Mouse (Mus musculus): ENCODE measurements around the gene Fgfr2. TPM values are rescaled to one million over a fixed set of nuclear protein-coding genes. Genes with fewer than 3 reads are reported as not detected.

Fgfr2 gene
- polyA plus RNA-seq, 1 experiment from 2014 or later: 20.3 TPM

DNA sequence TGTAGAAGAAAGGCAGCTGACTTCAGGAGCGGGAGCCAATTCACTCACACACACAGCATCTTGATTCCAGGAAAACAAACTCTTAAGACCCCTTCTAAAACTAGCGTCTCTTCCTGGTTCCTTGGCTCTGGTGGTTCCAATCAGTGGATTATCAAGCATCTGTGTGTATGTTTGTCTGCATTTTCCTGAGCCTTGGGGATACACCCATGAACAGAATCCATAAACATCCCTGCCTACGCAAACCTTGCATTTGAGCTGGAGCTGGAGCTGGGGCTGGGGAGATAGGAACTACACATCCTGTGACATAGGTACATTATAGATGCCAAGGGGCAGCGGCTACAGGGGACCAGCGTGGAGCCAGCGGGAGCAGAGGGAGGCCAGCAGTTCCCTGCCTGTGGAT, 2808.5 kb downstream of the Fgfr2 start:
- peaks cover 1% of the 10 kb centered on the region for H3K4me1 ChIP-seq (ENCODE audit: control insufficient read depth, insufficient read depth, low read length)
- H3K9ac ChIP-seq (ENCODE audit: low read length): no peak overlapping the region
- H3K36me3 ChIP-seq (ENCODE audit: control insufficient read depth, insufficient read depth): no peaks in the 10 kb centered on the region
- no peaks in the 10 kb centered on the region for H3K9me3 ChIP-seq (replicated peaks; ENCODE audit: control insufficient read depth, low read length)
- H3K4me2 ChIP-seq (ENCODE audit: low read depth, low read length): no peak overlapping the region
- H3K4me3 ChIP-seq (ENCODE audit: low read length): no peak overlapping the region
- no peak for ATAC-seq (replicated peaks; ENCODE audit: extremely low read depth, insufficient read depth, low FRiP score)
- no peak overlapping the region for H3K27ac ChIP-seq (ENCODE audit: low read length)
- H3K27me3 ChIP-seq (ENCODE audit: control insufficient read depth, insufficient read depth, low read length): peaks cover 18% of the 10 kb centered on the region
- 86% methylated on average over 6 of the region's 6 CpGs for WGBS

- no peak overlapping the region for H3K4me3 ChIP-seq (ENCODE audit: low read length)
- H3K36me3 ChIP-seq (ENCODE audit: control insufficient read depth, insufficient read depth): no peaks in the 10 kb centered on the region
- WGBS: 70% methylated on average over 4 of the region's 4 CpGs
- H3K27ac ChIP-seq (ENCODE audit: low read length): no peak overlapping the region
- no peaks in the 10 kb centered on the region; the same call in 1 of the 2 replicates for H3K4me1 ChIP-seq (ENCODE audit: control insufficient read depth, insufficient read depth, low read length)
- no peaks in the 10 kb centered on the region for H3K9me3 ChIP-seq (replicated peaks; ENCODE audit: control insufficient read depth, low read length)
- peaks cover 21% of the 10 kb centered on the region for H3K27me3 ChIP-seq (ENCODE audit: control insufficient read depth, insufficient read depth, low read length)
- H3K9ac ChIP-seq (ENCODE audit: low read length): no peak overlapping the region
- no peak overlapping the region for H3K4me2 ChIP-seq (ENCODE audit: low read depth, low read length)
- no peak for ATAC-seq (replicated peaks; ENCODE audit: extremely low read depth, insufficient read depth, low FRiP score)
These were observed 2811.8 kb downstream of the Fgfr2 start for GRCm38 (mm10) chr7:130311362-130311761.

DNA sequence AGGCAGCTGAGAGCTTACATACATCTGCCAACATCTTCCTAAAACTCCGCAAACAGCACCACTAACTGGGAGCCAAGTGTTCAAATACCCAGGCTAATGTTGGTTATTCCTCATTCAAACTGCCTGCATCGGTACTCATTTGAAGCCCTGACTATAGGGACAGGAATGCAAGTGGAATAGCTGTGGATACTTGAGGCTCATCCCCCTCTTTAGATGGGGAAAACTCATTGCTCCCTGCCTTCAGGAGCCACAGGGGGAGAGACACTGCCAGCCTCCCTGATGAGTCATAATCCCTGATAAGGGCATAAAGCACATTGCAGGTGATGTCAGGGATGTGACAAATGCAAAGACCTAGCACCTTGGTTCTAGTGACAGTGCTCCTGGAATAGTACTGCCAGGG, 2814.0 kb downstream of the Fgfr2 start:
- H3K27ac ChIP-seq (ENCODE audit: low read length): no peak overlapping the region
- no peaks in the 10 kb centered on the region for H3K9me3 ChIP-seq (replicated peaks; ENCODE audit: control insufficient read depth, low read length)
- H3K36me3 ChIP-seq (ENCODE audit: control insufficient read depth, insufficient read depth): no peaks in the 10 kb centered on the region
- no peak for ATAC-seq (replicated peaks; ENCODE audit: extremely low read depth, insufficient read depth, low FRiP score)
- no peak overlapping the region for H3K4me3 ChIP-seq (ENCODE audit: low read length)
- no peak overlapping the region for H3K9ac ChIP-seq (ENCODE audit: low read length)
- H3K27me3 ChIP-seq (ENCODE audit: control insufficient read depth, insufficient read depth, low read length): peaks cover 14% of the 10 kb centered on the region
- 67% methylated on average over 2 of the region's 2 CpGs for WGBS
- H3K4me2 ChIP-seq (ENCODE audit: low read depth, low read length): no peak overlapping the region
- H3K4me1 ChIP-seq (ENCODE audit: control insufficient read depth, insufficient read depth, low read length): no peaks in the 10 kb centered on the region

DNA sequence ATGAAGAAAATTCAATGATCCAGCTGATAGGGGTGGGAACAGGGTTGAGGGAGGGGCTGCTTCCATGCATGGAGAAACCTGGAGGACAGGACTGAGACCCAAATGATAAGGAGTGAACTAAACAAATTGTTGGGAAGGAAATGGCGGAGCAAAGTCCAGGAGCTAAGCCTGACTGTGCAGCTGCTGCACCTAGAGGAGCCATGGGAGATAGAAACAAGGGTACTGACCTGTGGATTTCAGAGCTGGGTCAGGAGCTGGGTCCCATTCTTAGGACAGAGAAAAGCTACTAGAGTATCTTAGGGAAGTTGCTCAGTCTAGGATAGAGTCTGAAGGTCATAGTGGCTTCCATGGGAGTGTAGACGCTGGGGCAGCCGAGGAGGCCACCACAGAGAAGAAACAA, 2816.1 kb downstream of the Fgfr2 start:
- WGBS: 89% methylated on average over 3 of the region's 3 CpGs
- no peaks in the 10 kb centered on the region for H3K4me1 ChIP-seq (ENCODE audit: control insufficient read depth, insufficient read depth, low read length)
- H3K27ac ChIP-seq (ENCODE audit: low read length): no peak overlapping the region
- no peak overlapping the region for H3K4me3 ChIP-seq (ENCODE audit: low read length)
- H3K4me2 ChIP-seq (ENCODE audit: low read depth, low read length): no peak overlapping the region
- no peak for ATAC-seq (replicated peaks; ENCODE audit: extremely low read depth, insufficient read depth, low FRiP score)
- peaks cover 10% of the 10 kb centered on the region for H3K27me3 ChIP-seq (ENCODE audit: control insufficient read depth, insufficient read depth, low read length)
- H3K9ac ChIP-seq (ENCODE audit: low read length): no peak overlapping the region
- H3K9me3 ChIP-seq (replicated peaks; ENCODE audit: control insufficient read depth, low read length): no peaks in the 10 kb centered on the region
- no peaks in the 10 kb centered on the region for H3K36me3 ChIP-seq (ENCODE audit: control insufficient read depth, insufficient read depth)

DNA sequence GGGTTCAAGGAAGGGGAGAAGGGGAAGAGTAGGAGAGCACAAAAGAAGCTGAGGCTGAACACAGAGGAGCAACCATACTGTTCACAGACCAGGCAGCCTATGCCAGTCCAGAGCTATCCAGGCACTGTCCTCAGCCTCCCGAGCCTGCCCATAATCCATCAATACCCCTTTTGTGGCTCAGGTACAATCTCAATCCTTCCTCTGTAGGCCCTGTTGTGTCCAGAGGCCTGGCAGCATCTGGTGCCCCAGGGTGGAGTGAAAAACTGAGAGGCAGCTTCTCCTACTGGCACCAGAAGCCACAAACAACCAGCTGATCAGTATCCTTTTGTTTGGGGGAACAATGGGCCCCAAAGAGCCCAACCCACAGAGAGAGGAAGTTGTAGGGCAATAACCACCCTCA, 2818.5 kb downstream of the Fgfr2 start:
- 63% methylated on average over 1 of the region's 1 CpGs for WGBS
- peaks cover 8% of the 10 kb centered on the region for H3K27me3 ChIP-seq (ENCODE audit: control insufficient read depth, insufficient read depth, low read length)
- H3K9ac ChIP-seq (ENCODE audit: low read length): no peak overlapping the region
- no peak overlapping the region for H3K4me3 ChIP-seq (ENCODE audit: low read length)
- H3K27ac ChIP-seq (ENCODE audit: low read length): no peak overlapping the region
- no peaks in the 10 kb centered on the region for H3K9me3 ChIP-seq (replicated peaks; ENCODE audit: control insufficient read depth, low read length)
- H3K36me3 ChIP-seq (ENCODE audit: control insufficient read depth, insufficient read depth): no peaks in the 10 kb centered on the region
- ATAC-seq (replicated peaks; ENCODE audit: extremely low read depth, insufficient read depth, low FRiP score): no peak
- no peak overlapping the region for H3K4me2 ChIP-seq (ENCODE audit: low read depth, low read length)
- H3K4me1 ChIP-seq (ENCODE audit: control insufficient read depth, insufficient read depth, low read length): no peaks in the 10 kb centered on the region

DNA sequence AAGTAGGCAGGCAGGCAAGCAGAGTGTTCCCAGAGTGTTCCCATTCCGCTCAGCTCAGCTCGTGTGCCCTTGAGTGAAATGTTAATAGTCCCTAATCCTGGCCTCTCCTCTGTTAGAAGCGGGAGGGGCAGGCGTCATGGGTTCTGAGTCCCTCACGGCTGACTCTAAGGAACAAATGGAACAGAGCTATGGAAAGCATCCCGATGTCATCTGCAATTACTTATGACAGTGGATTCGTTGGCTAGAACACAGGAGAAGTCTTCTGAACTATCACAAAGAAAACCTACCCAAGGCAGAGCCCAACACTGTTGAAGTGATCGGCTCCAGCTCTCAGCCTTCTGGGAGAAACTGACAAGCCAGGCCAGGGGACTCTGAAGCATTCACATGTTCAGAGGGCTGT, 2819.7 kb downstream of the Fgfr2 start:
- 53% methylated on average over 8 of the region's 8 CpGs for WGBS
- no peak overlapping the region for H3K4me3 ChIP-seq (ENCODE audit: low read length)
- no peaks in the 10 kb centered on the region for H3K4me1 ChIP-seq (ENCODE audit: control insufficient read depth, insufficient read depth, low read length)
- H3K9me3 ChIP-seq (replicated peaks; ENCODE audit: control insufficient read depth, low read length): no peaks in the 10 kb centered on the region
- H3K36me3 ChIP-seq (ENCODE audit: control insufficient read depth, insufficient read depth): no peaks in the 10 kb centered on the region
- H3K27ac ChIP-seq (ENCODE audit: low read length): no peak overlapping the region
- no peak overlapping the region for H3K9ac ChIP-seq (ENCODE audit: low read length)
- H3K27me3 ChIP-seq (ENCODE audit: control insufficient read depth, insufficient read depth, low read length): peaks cover 8% of the 10 kb centered on the region
- no peak for ATAC-seq (replicated peaks; ENCODE audit: extremely low read depth, insufficient read depth, low FRiP score)
- no peak overlapping the region for H3K4me2 ChIP-seq (ENCODE audit: low read depth, low read length)

DNA sequence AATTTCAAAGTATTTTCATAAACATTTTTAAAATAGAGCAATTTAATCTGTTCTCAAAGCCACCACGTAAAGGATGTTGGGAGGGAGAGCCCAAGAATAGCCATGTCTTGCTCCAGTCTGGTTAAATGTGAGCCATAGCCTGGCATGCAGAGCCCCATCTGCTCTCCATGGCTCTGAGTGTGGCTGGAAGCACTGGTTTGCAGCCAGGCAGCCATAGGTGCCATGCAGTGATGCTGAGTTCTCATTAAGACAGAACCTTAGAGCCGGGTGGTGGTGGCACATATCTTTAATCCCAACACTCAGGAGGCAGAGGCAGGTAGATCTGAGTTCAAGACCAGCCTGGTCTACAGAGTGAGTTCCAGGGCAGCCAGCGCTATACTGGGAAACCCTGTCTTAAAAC, 2822.5 kb downstream of the Fgfr2 start:
- Histone ChIP-seq H3K36me3 (ENCODE audit: control insufficient read depth, insufficient read depth) (no peaks in the 10 kb centered on the region), H3K4me2 (ENCODE audit: low read depth, low read length) (no peak overlapping the region), H3K4me3 (ENCODE audit: low read length) (no peak overlapping the region), H3K27ac (ENCODE audit: low read length) (no peak overlapping the region), H3K27me3 (ENCODE audit: control insufficient read depth, insufficient read depth, low read length) (no peaks in the 10 kb centered on the region), H3K9me3 (replicated peaks; ENCODE audit: control insufficient read depth, low read length) (no peaks in the 10 kb centered on the region), H3K4me1 (ENCODE audit: control insufficient read depth, insufficient read depth, low read length) (no peaks in the 10 kb centered on the region), H3K9ac (ENCODE audit: low read length) (no peak overlapping the region)
- no peak for ATAC-seq (replicated peaks; ENCODE audit: extremely low read depth, insufficient read depth, low FRiP score)
- 88% methylated on average over 3 of the region's 3 CpGs for WGBS

DNA sequence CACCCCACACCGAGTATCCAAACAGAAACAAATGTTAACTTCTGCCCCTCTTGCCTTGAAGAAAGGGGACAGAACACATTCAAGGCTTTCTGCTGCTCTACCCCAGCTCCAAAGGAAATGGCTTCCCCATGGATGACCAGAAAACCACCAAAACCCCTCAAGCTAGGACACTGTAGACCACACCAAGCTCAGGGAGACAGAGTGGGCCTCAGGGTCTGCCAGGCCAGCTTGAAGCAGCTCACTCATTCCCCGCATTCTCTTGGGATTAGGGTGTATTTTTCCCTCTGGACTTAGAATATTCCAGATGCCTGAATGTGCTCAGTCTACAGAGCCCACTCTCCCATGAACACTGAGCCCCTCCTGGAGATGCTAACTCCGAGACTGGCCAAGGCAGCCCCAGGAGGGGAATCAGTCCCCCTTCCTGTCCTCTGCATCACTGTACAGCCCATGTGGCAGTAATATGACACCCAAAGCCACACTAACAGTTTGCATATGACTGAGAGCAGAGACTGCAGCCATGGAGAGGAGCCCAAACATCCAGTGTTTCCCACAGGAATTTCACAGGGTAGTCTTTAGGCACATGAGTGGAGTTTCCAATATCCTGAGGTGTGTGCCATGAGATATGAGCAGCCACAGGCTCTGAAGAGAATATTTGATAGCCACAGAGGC, 2824.1 kb downstream of the Fgfr2 start:
- no peaks in the 10 kb centered on the region for H3K36me3 ChIP-seq (ENCODE audit: control insufficient read depth, insufficient read depth)
- H3K9ac ChIP-seq (ENCODE audit: low read length): no peak overlapping the region
- H3K27me3 ChIP-seq (ENCODE audit: control insufficient read depth, insufficient read depth, low read length): no peaks in the 10 kb centered on the region
- no peak for ATAC-seq (replicated peaks; ENCODE audit: extremely low read depth, insufficient read depth, low FRiP score)
- H3K27ac ChIP-seq (ENCODE audit: low read length): no peak overlapping the region
- no peaks in the 10 kb centered on the region for H3K4me1 ChIP-seq (ENCODE audit: control insufficient read depth, insufficient read depth, low read length)
- 57% methylated on average over 3 of the region's 3 CpGs for WGBS
- no peaks in the 10 kb centered on the region for H3K9me3 ChIP-seq (replicated peaks; ENCODE audit: control insufficient read depth, low read length)
- no peak overlapping the region for H3K4me2 ChIP-seq (ENCODE audit: low read depth, low read length)
- H3K4me3 ChIP-seq (ENCODE audit: low read length): no peak overlapping the region

GRCm38 (mm10) chr7:130291179-130291578, 2832.0 kb downstream of the Fgfr2 start:
- Histone ChIP-seq H3K9ac (ENCODE audit: low read length) (no peak overlapping the region), H3K4me1 (ENCODE audit: control insufficient read depth, insufficient read depth, low read length) (peaks cover 31% of the 10 kb centered on the region), H3K4me3 (ENCODE audit: low read length) (no peak overlapping the region), H3K36me3 (ENCODE audit: control insufficient read depth, insufficient read depth) (no peaks in the 10 kb centered on the region), H3K27ac (ENCODE audit: low read length) (peak overlapping the region; percentile 59), H3K4me2 (ENCODE audit: low read depth, low read length) (no peak overlapping the region), H3K9me3 (replicated peaks; ENCODE audit: control insufficient read depth, low read length) (no peaks in the 10 kb centered on the region), H3K27me3 (ENCODE audit: control insufficient read depth, insufficient read depth, low read length) (peaks cover 2% of the 10 kb centered on the region; the same call in 1 of the 2 replicates)
- ATAC-seq (replicated peaks; ENCODE audit: extremely low read depth, insufficient read depth, low FRiP score): no peak
- 61% methylated on average over 6 of the region's 6 CpGs for WGBS
